ENCODE assay signal across 8 mouse cellular contexts in the genomic region with DNA sequence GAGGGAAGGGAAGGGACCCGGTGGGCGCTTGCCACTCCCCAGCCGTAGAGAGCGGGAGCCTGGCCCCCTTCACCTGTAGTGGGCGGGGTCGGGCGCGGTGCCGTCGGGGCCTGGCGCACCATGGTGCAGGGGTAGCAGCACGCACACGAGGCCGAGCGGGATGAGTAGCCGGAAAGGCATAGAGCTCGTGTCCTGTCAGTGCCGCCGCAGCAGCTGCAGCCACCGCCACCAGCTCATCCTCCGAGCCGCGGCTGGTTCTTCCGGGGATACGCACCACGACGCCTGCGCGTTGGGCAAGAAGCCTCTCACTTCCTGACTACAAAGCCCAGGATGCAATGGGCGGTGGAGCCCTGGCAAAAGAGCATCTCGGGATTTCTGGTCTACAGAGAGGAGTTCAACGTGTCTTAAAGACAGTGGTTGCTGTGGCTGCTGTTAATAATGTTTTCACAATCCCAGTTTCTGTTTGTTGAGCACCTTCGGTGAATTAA. TPM values are rescaled to one million over a fixed set of nuclear protein-coding genes. Genes with fewer than 3 reads are reported as not detected.
DNase-seq lines count a peak whose midpoint lies in the region; ATAC-seq and TF ChIP-seq lines count a peak whose summit lies in the region.

Gene Edem2 (minus strand): TSS at position 318 of the 488 bp plus-strand sequence.

- DNase-seq in MN1 (ENCODE audit: low spot score), result peak; percentile 96
- DNase-seq in cerebellum, adult 9-10 months, result peak; percentile 91
- DNase-seq in hindbrain, embryonic 10.5 days (ENCODE audit: low spot score), result peak; percentile 89
- peak; percentile 94 for DNase-seq in layer of hippocampus, adult 9-11 months
- DNase-seq in lung, postnatal 0 days (ENCODE audit: low spot score), result peak; percentile 96
- DNase-seq in ovary, postnatal 14 days (ENCODE audit: low spot score), result peak; percentile 78
- DNase-seq in thymus, postnatal 14 days, result peak; percentile 95

- TF ChIP-seq CTCF in lung, postnatal 0 days (IDR thresholded peaks at IDR 0.05), result no peak

- no peaks in the 10 kb centered on the region for H3K27me3 ChIP-seq in hindbrain, embryonic 10.5 days (ENCODE audit: insufficient read depth, poor library complexity, severe bottlenecking)
- H3K27me3 ChIP-seq in lung, postnatal 0 days (replicated peaks; ENCODE audit: insufficient read depth, low read length), result no peaks in the 10 kb centered on the region

- peaks cover 14% of the 10 kb centered on the region; the same call in 1 of the 2 replicates for H3K36me3 ChIP-seq in hindbrain, embryonic 10.5 days
- no peaks in the 10 kb centered on the region for H3K36me3 ChIP-seq in lung, postnatal 0 days (ENCODE audit: insufficient read depth, low read length)

- peak within 1 kb of the TSS; percentile 56 for H3K9ac ChIP-seq in lung, postnatal 0 days (replicated peaks; ENCODE audit: low read depth)

- ATAC-seq in frontal cortex, adult (ENCODE audit: low TSS enrichment), result peak; percentile 100
- ATAC-seq in lung, postnatal 0 days, result peak; percentile 98

- H3K9me3 ChIP-seq in hindbrain, embryonic 10.5 days, result no peaks in the 10 kb centered on the region
- H3K9me3 ChIP-seq in lung, postnatal 0 days (ENCODE audit: low read length), result no peaks in the 10 kb centered on the region

- H3K4me1 ChIP-seq in hindbrain, embryonic 10.5 days (replicated peaks), result peaks cover 13% of the 10 kb centered on the region
- H3K4me1 ChIP-seq in lung, postnatal 0 days (ENCODE audit: insufficient read depth, low read depth, low read length), result no peaks in the 10 kb centered on the region; the same call in 1 of the 2 replicates

- peak within 1 kb of the TSS; percentile 96 for H3K4me3 ChIP-seq in hindbrain, embryonic 10.5 days
- peak within 1 kb of the TSS; percentile 73 for H3K4me3 ChIP-seq in lung, postnatal 0 days (ENCODE audit: low read depth, low read length)

- no peak for TF ChIP-seq EP300 in lung, postnatal 0 days (IDR thresholded peaks at IDR 0.05)

- WGBS in hindbrain, embryonic 10.5 days, result under 1% methylated on average over 33 of the region's 33 CpGs
- under 1% methylated on average over 33 of the region's 33 CpGs for WGBS in lung, postnatal 0 days

- H3K4me2 ChIP-seq in lung, postnatal 0 days (replicated peaks; ENCODE audit: low read depth, low read length), result peak within 1 kb of the TSS; percentile 95

- H3K27ac ChIP-seq in hindbrain, embryonic 10.5 days, result peak within 1 kb of the TSS; percentile 85
- H3K27ac ChIP-seq in lung, postnatal 0 days (ENCODE audit: low read length), result peak within 1 kb of the TSS; percentile 3; the same call in 1 of the 2 replicates

RNA-seq across cellular contexts. Expression of gene Edem2, which starts in this region (rescaled TPM):
- 33.7 and 41.1 TPM in 2 replicates for polyA plus RNA-seq in hindbrain, embryonic 10.5 days (2016; fragmentation: Nextera tagmentation; extraction: Ambion mirVana)
- 46.6 and 47.3 TPM in 2 replicates for polyA plus RNA-seq in lung, postnatal 0 days (2015; fragmentation: Nextera tagmentation; extraction: Ambion mirVana)

Comparison
In these comparisons a context has a peak if more than half of its experiments do, and no peak if none do; other contexts are left out.
1. Peak in every context shown above with its lines: DNase-seq, ATAC-seq, H3K4me3 ChIP-seq and H3K27ac ChIP-seq.